Mouse (Mus musculus) kidney, adult 18-20 months (tissue): ENCODE measurements around the gene Il2rb.

Experiments used
- DNase-seq: peaks from one replicate; pipeline ENCODE4 v3.0.0; 2021

Gene Il2rb

DNA sequence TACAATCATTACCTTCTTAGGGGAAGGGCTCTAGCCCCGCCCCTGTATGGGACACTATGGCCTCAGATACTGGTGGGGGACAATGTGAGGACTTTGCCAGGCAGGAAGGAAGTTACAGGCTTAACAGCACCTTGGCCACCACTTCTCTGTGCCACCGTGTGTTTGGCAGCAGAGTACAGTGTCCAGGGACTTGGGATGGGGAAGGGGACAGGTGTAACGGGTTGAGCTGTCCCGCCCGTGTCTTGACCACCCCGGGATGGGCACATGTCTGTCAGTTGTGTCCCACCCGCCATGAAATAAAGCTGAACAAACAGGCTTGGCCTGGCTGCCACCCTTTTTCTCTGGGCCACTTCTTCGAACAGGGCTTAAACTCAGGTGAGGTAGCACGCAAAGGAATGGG lies 56.1 kb downstream of the Il2rb start:
- no peak for DNase-seq

DNA sequence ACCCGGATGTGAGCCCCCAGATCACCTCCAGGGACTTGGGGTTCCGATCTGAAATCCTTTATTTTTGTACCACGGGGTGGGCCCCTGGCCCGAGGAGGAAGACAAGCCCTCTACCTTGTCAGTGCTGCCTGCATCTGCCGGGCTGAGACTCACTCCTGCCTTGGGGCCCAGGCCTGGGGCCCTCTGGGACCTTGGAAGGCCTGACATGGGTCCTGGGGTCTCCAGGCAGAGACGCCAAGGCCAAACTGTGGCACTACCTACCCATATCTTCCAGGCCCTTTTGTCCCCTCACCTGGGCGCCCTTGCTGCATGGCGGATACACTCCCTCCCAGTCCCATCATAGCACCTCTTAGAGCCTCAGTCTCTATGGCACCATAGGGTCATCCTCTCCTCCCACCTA lies 56.6 kb downstream of the Il2rb start:
- DNase-seq, result no peak

DNA sequence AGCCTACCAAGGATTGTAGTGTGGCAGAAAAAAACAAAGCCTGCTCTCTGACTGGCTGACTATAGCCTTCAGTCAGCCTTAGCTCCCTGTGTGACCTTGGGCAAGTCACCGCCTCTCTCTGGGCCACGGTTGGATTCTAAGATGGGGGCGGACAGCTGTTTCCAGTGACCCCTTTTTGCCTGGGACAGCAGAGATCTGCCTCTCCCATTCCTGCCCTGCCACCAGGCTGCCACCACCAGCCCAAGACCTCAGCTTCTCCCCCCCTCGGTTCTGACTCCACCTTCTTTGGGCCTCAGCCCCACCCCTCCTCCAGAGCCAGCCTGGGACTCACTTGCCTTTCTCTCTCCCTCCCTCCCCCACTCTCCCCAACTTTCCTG lies 57.1 kb downstream of the Il2rb start:
- no peak for DNase-seq

GRCm38 (mm10) chr15:78437237-78438017 lies 57.6 kb downstream of the Il2rb start:
- DNase-seq, result peak; percentile 38

DNA sequence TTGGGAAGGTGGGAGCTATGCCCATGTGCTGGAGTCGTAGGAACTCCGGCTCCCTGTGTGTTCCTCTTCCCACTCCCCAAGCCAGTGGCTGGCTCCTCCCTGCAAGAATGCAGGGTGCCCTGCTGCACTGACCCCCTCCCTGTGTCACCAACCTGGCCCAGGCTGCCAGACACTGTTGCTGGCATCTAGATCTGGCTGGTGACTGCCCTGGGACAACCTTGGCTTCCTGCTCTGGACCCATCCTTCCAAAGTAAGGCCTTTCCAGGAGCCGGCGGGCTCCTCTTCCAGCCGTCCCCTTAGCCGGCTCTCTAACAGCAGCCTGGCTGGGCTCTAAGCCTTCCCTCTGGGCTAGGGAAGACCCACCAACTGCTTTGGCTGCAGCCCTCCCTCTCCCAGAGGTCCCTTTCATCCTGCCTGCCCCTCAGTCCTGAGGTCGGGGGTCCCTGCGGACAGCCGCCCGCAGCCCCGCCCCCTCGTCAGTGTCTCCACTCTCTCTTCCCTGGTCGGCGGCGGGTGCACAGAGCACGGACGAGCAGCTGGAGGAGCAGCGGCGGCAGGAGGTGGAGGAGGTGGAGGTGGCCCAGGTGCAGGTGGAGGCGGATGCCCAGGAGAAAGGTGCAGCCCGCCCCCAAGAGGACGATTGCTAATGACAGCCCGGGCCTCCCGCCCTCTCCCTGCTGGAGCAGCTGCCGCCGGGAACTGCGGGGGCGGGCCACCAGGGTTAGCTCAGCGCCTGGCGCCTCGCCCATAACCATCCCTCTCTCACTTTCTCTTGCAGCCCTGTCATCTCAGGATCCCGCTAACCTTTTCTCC lies 58.5 kb downstream of the Il2rb start:
- DNase-seq, result peak; percentile 70

- DNase-seq, result no peak
These were observed 59.4 kb downstream of the Il2rb start for GRCm38 (mm10) chr15:78435681-78436080.

DNA sequence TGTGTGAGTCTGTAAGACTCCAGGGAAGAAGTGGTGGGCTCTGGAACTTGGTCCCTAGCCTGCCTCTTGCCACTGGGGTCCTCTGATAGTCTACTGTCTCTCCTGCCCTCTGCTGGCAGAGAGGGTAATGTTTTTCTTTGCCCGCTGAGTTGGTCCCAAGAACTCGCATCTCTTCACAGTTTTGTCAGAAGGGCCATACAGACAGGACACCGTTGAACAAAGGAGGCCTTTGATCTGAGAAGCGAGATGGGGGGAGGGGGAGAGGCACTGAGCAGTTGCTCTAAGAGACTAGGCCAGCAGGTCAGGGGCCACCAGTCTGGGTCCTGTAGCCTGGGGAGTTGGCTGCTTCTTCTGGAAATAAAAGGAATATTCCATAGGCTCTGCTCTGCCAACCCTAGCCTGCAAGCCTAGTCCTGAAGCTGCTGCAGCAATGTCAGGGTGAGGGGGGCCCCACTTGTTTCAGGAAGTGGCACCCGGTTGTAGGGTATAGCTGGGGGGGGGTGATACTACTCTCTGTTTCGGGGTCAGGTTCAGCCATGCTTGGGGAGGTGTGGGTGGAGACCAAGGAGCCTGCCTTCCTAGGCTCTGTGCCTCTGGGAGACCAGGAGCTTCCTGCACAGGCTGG lies 60.1 kb downstream of the Il2rb start:
- DNase-seq, result no peak

DNA sequence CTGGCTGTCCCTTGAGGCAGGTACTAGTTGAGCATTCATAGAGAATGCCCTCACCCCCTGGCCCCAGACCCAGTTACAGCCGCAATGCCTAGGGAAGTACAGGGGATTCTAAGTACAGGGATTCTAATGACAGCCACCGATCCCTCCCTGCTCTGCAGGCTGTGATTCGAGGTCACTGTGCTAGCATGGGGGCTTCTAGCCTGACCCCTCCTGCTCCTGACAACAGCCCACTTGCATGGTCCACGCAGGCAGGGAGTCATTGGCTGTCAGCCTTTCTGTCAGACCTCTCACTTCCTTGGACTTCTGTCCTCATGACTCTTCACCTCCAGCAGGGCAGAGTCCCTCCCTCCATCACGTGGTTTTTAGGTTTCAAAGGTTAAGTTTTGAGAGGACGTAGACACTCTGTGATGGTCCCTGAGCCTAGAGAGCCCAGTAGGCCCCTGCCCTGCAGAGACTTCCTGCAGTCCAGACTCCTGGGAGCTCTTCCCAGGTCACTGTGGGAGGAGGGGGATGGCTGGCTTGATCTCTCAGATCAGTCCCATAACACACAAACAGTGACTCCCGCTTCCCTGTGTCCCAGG lies 63.4 kb downstream of the Il2rb start:
- peak; percentile 68 for DNase-seq

DNA sequence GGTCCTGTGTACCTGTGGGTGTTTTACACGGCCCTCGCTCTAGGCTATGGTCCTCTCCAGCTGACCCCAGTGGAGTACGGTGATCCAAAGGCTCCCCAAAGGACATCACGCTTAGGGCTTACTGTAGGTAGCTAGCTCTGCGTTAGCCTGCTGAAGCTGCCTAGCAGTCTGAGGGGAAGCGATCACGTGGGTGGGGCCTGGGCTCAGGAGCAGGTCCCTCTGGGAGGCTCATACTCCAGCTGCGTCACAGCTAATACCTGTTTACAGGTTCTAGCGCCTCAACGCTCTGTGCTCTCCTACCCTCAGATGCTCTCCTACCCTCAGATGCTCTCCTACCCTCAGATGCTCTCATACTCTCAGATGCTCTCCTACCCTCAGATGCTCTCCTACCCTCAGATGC lies 64.2 kb downstream of the Il2rb start:
- no peak for DNase-seq

DNA sequence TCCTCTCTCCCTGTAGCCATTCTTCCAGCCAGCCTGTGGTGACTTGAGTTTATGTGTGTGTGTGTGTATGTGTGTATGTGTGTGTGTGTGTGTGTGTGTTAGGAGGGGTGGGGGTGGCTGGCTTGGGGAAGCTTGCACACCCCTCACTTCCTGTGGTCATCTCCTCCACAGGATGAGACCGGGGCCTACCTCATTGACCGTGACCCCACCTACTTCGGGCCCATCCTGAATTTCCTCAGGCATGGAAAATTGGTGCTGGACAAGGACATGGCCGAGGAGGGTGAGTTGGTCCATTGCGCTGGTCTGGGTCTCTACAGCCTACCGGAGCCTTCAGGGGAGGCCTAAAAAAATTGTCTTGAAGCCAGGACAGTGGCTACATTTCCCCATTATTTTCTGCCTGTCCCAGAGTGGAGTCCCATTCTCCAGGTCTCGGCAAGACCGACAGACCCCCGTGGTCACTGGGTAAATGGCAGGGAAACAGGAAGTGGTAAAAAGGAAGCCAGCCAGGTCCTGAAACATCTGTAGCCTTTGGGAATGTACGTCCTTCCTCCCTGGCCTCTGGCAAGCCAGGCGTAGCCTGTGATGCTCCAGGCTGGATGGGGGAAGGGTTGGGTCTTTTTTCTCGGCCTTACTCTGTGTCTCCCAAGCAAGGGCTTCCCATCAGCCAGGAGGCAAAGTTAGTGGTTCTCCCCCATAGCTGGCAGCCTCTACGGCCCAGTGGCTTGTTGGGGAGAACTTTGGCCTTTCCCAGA lies 65.0 kb downstream of the Il2rb start:
- DNase-seq, result no peak
